Mouse (Mus musculus): Measurements from ENCODE around the gene Pou2f3.

GRCm38 (mm10) chr9:43130684-43131083 lies 79.5 kb downstream of the Pou2f3 start:
- TF ChIP-seq GATA1 (IDR thresholded peaks at IDR 0.05; ENCODE audit: borderline replicate concordance, low read length) (no peak), FLI1 (IDR thresholded peaks at IDR 0.05; ENCODE audit: low read length) (no peak)

All from megakaryocyte, embryonic 14.5 days (primary cell).